Mouse (Mus musculus) 416B (cell line): Measurements from ENCODE around the gene Akap13.
A peak's percentile ranks its signal among the peaks of the same experiment; 100 is the strongest.

Source experiments
- DNase-seq: peaks from one replicate; pipeline ENCODE4 v3.0.0; 2011; ENCODE audit warnings: low read depth

The Akap13 gene

DNA sequence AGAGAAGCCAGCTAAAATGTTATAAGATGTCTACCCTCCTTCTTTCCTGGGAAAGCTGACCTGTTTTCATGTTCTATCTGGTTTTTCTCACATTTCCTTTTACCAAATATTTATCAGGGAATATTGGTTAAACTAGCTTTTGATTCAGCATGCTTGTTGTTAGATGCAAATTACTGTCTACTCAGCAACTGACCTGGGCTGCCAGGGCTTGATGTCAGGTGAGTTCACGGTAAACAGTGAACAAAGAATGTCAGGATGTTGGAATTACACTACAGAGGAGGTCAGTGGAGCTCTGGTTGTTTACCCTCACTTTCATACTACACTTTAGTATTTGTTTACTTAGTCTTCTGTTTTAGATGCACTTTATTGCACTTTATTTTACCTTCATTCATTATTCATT is 5.0 kb downstream of the Akap13 start:
- no peak for DNase-seq

DNA sequence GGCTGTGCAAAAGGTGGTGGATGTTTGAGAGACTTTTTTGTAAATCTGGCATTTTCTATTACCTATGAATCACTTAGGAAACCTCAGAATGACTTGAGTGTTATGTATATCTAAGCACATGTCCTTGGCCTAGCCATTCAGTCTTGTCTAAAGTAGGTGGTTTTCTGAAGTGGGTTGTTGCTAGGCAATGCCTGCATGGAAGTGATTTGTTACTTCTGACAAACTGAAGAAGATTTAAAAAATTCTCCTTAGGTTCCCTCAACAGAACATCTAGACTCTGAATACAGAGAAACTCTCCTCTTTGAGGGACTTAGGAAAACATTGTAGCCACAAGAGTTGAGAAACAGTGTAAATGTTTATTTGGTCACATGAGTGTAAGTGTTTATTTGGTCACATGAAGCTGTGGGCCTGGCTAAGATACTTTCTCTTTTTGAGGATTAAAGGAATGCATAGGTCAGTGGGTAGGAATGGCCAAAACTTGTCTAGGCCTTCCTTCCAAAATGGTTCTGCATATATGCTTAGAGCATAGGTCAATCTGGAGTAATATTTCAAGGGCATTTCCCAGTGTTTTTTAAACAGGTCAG is 8.3 kb downstream of the Akap13 start:
- DNase-seq = peak; percentile 34

DNA sequence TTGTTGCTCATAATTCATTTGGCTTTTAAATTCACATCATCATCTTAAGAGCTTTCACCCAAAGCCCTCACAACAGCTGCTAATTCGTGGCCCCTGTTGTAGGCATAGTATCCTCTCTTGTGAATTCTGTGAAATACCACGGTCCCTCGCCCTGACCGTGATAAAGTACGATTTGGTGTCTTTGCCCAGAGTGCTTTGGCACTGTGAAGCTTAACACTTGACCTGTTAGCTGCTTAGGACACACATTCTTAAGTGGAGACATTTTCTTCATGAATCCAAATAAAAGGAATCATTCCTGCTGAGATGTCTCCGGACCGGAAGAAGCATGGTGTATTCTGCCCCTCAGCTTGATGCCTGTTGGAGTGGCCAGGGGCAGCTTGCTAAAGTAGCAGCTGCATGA is 12.5 kb downstream of the Akap13 start:
- DNase-seq = no peak

DNA sequence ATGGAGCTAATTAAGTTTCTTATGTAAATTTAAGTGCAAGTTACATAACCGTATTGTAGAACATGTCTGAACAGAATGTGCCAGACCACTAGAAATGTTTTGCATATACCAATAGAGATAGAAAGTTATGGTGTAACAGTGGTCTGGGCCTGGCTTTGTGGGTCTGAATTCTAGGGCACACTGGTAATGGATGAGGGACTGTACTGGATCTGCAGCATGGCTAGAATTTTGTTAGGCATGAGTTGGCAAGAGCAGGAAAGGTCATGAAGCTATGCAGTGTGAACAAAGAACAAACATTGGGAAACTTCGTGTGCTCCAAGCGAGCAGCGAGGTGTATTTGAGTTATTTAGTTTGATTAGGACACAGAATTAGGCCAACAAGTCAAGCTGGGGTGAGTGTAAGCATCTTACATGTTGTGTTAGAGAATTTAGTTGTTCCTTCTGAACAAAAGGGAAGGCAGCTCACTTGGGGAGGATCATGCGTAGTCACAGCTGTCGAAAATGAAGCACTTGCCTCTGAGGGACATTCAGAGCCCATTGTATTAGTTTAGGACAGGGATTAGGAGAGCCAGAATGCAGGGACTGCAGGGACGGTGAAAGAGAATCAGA is 15.1 kb downstream of the Akap13 start:
- DNase-seq = no peak

DNA sequence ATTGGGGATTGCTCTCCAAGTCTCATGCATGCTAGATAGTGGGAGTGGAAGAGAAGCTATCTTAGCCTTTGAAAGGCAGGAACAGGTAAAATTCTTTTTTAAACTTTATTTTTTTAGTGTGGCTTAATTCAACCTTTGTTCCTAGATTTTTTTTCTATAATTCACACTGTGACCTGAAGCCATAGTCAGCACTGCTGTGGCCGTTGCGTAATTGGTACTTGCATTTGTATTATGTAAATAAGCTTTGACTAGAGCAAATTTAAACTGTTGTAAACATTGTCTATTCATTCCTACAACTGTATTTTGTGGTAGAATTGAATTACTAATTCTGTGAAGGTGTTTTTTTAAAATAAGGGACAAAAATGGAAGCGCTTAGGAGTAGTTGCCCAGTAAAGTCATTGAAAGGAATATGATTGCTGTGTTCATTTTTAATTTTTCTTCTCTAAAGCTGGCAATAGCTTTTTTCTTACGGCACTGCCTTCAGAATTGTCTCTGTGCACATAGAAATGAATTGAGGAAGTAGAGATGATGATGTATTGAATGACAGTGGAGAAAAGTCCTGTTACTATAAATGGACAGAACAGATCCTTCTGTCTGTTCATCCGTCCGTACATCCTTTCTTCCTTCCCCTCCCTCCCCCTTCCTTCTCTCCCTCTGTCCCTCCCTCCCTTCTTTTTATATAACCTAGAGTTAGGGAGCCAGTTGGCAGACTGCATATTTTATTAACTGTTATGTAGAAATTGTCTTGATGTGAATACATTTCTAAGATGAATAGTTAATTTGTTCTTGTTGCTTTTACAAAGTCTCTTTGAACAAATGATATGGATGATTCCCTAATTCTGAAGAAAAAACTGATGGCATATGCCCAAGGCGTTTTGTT is 17.2 kb downstream of the Akap13 start:
- peak; percentile 52 for DNase-seq

DNA sequence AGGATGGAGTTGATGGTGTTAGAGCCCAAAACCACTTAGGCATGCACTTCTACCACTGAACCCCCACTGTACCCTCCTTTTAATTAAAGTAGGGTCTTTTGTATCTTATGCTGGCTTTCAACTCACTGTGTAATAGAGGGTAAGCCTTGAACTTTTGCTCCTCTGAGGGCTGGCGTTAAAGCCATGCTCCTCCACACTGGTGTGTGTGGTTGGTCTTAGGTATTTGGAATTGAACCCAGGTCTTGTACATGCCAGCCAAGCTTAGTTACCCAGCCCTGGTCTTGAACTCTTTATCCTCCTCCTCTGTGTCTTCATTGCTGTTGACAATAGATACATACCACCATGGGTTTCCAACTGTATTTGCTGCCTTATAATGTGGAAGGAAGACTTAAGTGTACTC is 18.0 kb downstream of the Akap13 start:
- DNase-seq = no peak

DNA sequence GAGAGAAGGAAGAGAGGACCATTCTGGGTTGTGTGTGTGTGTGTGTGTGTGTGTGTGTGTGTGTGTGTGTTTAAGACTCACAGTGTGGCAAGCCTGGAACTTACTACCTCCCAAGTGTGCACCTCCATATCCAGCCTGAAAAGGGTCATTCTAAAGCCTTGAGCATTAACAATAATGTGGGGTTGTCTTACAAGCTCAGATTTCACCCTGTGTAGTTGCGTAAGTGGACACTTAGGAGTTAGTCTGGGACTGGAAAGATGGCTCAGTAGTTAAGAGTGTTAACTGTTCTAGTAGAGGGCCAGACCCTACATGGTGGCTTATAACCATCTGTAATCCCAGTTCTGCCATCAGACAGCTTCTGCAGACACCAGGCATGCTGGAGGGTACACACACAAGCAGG is 18.7 kb downstream of the Akap13 start:
- DNase-seq = peak; percentile 50

DNA sequence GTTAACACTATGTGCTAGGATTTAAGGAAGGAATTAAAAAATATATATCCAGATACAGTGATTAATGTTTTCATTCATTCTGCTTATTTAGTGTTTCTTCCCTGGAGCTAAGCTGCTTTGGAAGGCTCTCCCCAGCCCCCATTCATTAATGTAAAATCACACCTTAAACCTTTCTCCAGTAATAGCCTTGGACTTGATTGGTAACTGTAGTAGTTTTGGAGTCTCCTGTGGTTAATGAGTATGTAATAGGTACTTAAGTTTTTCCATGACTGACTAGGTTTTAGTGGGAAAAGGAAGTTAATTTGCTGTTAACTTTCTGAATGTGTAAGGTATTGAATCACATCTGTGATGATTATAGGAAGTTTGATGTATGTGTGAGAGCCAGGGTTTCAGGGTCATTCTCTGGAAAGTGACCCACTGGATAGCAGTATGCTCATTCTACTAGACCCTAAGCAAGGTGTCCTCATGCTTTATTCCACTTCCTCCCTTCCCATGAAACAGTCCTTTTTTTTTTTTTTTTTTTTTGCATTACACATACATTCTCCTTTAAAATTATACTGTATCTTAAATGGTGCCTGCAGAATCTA is 19.3 kb downstream of the Akap13 start:
- no peak for DNase-seq

DNA sequence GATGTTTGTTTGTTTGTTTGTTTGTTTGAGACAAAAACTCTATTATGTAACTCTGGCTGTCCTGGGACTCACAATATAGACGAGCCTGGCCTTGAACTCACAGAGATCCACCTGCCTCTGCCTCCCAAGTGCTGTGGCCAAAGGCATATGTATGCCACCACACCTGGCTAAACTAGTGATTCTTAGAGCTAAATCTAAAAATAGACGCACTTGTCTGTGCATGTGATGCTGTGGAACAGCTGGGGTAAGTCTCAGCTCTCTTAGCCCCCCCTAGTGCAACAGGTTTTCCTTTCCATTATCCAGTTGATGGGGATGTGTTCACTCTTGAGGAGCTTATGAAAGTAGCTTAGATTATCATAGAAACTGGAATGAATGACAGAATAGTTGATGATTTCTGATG is 22.7 kb downstream of the Akap13 start:
- no peak for DNase-seq

DNA sequence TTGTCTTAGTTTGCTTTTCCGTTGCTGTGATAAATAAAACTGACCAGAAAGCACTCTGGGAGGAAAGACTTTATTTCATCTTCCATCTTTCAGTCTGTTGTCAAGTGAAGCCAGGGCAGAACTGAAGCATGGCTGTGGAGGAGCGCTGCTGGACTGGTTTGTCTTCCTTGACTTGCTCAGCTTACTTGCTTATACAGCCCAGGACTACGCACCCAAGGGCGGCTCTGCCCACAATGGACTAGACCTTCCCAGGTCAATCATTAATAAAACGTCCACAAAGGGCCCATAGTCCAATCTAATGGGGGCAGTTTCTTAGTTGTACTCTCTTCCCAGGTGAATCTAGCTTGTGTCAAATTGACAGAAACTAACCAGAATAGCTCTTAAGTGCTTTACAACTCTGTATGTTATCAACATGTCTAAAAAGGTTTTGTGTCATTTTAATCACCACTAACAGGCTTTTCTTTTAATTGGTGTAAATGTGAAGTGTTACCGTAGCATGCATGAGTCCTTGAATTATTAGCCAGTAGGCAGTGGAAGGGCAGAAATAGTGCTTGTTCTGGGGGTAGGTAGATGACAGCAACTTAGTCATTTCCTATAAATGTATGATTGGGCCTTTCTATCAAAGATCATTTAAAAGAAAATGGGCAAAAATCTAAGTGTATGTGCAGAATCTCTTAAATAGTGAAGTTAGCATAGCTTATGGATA is 25.5 kb downstream of the Akap13 start:
- no peak for DNase-seq

DNA sequence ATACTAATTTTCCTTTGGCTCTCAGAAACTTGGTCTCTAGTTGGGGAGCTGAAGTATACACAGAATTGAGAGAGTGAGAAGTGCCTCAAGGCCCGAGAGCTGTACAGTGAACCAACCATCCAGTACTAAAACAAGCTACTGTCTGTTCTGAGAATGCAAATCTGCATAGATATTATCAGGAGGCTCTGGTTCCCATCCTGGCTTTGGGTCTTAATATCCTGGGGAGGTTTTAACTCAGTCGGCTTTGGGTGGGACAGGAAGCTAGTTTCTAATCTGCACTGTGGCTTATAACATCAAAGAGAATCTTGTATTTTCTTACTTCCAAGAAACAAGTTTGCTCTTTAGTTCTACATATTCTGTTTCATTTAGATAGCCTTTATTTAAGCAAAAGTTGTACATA is 30.7 kb downstream of the Akap13 start:
- peak; percentile 18 for DNase-seq

DNA sequence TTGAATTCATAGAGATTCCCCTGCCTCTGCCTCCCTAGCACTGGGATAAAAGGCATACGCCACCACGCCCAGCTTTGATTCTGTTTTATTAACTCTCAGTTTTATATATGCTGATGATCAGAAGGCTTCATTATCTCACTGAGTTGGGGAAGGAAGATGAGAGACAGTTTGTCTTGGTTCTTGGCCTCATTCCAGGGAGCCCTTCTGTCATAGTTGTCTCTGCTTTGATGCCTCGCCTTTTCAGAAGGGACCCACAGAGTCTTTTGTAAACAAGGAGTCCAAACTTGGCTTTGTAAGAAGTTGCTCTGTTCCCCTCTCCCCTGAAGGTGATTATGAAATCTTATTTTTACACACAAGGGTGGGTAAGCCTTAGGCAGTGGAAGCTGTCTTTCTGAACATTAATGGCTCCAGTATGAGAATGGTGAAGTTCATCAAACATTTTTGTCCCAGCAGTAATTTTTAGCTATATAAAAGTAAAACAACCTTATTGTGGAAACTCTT is 40.7 kb downstream of the Akap13 start:
- no peak for DNase-seq

DNA sequence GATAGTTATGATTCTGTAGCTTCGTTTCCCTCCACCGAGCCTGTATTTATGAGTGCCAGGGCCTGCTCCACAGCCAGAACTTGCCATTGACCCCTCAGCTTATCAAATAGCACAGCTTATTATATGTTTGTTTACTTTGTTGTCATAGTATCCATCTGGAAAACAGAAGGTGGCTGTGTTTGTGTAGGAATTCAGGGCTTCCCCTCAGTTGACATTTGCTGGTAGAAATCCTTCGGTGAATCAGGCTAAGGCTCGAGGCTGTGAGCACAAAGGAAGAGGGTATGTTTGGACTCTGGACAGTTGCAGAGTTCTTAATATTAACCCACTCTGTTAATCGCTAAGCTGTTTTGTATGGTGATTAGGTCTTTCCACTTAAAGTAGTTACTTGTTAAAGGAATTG is 43.3 kb downstream of the Akap13 start:
- no peak for DNase-seq

DNA sequence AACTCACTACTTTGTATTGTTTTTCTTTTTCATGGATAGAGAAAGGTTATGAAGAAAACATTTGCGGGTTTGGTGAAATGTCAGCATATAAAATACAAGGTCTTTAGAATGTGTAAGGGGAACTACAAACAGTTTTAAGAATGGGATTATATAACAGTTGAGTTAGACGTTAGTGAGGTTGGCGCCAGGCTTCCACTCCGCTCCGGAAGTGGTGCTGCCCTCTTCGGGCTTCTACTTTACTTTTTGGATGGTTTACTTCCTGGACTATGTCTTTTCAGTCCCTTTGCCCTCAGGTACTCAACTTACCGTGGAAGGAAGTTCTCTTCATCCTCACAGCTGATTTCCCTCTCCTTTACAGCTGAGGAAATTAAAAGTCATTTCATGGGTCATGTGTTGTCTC is 43.9 kb downstream of the Akap13 start:
- no peak for DNase-seq

DNA sequence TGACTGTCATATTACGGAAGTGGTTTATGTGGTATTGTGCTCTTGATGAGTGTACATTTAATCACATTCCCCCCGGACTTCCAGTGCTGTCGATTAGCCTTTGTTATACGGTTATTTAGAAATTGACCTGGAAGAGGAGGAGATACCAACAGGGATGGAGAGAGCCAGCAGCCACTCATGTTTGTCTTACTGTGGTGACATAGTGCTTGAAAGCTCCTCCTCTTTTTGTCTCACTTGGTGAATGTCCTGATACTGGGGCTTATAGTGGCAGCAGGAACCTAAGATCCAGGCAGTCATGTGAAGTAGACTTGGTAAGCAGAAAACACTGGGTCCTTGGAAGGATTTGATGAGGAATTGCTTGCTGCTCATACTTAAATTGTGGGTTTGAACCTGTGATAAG is 44.8 kb downstream of the Akap13 start:
- peak; percentile 51 for DNase-seq

DNA sequence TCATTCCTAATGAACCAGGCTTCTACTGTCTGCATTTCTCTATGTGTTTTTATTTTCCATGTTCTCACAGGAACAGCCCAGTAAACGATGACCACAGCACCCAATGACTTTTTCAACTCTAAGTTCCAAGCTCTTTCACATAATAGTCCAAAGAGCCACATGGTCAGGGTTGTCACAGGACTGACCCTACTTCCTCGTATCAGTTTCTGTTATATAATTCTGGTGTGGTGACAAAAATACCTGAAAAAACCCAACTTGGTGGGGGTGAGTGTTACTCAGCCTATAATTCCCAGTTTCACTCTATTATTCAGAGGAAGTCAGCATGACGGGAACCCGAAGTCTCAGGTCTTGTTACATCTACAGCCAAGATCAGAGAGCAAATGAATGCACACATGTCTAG is 45.5 kb downstream of the Akap13 start:
- no peak for DNase-seq

DNA sequence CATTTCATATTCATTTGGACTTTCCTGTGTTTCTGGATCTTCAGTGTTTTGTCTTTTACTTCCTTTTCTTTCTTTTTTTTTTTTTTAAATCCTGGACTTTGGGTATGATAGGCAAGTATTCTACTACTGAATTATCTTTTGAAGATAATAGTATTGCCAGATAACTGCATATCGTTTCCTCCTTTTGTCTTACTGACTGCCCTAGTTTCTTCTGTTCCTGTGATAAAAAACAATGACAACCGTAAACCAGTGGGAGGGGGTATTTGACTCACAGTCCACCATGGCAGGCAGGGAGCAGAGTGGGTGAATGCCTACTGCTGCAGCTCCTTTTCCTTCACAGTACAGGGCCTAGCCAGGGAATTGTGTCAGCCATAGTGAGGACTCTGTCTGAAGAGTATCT is 49.2 kb downstream of the Akap13 start:
- no peak for DNase-seq

DNA sequence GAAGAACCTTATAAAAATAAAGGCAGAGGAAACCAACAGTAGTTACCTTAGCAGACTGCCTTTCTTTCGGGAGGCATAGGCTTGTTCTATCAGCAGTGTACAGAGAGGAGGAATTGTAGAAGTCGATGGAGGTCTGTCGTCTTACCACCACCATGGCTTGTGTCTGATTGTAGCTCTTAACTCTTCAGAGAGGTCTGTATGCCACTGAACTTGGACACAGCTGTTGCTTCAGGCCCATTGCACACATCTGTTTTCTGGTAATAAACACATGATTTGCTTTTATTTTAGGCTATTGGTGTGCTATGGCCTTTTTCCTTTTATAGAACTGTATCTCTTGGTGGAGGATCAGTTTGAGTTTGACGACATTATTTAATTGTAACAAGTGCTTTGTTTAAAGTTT is 51.3 kb downstream of the Akap13 start:
- DNase-seq = no peak

DNA sequence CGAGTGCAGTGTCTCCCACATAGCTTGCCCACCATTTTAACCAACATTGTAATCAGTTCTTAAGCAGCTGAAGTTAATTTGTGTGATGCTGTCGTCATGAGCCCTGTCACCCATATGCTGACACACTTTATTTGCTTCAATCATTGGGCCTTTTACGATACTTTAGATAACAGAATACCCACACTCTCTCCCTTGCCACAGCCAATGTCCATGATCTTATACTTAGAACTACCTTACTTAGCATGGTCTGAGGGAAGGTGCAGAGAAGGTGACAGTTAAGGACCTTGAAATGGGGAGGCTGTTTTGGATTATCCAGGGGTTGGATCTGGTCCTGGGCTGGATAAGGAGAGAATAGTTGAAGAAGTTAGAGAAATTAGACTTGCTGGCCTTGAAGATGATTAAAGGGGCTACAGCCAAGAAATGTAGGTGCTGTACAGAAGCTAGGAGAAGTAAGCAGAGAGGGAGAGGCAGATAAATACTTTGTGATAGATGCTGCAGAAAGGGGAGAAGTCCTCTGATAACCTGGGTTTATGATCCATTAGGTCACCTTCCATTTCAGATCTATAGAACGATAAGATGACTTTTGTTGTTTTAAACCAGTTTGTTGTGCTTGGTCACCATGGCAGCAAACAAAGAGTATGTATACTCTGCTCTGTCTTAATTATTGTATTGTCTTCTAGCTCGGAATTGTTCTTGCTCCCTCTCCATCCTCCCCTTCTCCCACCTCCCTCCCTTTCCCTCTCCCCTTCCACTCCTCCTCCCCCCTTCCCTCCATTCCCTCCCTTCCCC is 53.9 kb downstream of the Akap13 start:
- no peak for DNase-seq

DNA sequence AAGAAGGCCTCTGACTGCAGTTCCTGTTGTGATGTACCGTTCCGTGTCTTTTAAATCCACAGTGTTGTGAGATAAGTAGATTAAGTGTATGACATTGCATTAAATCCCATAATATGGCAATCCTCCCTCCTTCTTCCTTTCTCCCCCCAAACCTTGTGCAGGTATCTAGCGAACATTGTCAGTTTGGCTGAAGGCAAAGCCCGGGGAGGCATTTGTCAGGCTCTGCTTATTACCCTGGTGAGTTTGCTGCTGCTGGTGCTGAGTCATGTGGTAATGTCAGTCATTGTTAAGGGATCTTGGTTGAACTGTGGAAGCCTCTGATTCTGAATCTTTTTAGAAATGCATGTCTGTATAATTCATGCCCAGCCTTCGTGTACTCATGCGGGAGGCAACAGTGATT is 60.1 kb downstream of the Akap13 start:
- DNase-seq = peak; percentile 35
